Mouse (Mus musculus) A20 (cell line): ENCODE measurements around the gene Coq8b.

Experiments used
- DNase-seq: peaks from one replicate; pipeline ENCODE4 v3.0.0-alpha.2; 2011; ENCODE audit warnings: low read depth, low spot score

Gene Coq8b

GRCm38 (mm10) chr7:27232781-27233281, at the start of gene Coq8b:
Coq8b (plus strand) TSS chr7:27233023.
- DNase-seq: peak; percentile 95

GRCm38 (mm10) chr7:27184964-27185363, 47.9 kb upstream of the Coq8b start:
- peak; percentile 65 for DNase-seq

- no peak for DNase-seq
These were observed 46.8 kb upstream of the Coq8b start for GRCm38 (mm10) chr7:27185986-27186385.

GRCm38 (mm10) chr7:27189271-27189931, 43.4 kb upstream of the Coq8b start:
- DNase-seq: peak; percentile 39

- DNase-seq: no peak
These were observed 40.4 kb upstream of the Coq8b start for GRCm38 (mm10) chr7:27192434-27192833.

- DNase-seq: no peak
These were observed 39.1 kb upstream of the Coq8b start for GRCm38 (mm10) chr7:27193731-27194130.

GRCm38 (mm10) chr7:27195681-27196611, 36.9 kb upstream of the Coq8b start, which contains the start of the genes BC024978 and Snrpa:
BC024978 (plus strand) TSS chr7:27195781.
Snrpa (minus strand) TSS chr7:27196271.
- DNase-seq: peak; percentile 99

- DNase-seq: peak; percentile 24
These were observed 35.7 kb upstream of the Coq8b start for GRCm38 (mm10) chr7:27197136-27197535.

GRCm38 (mm10) chr7:27197634-27198033, 35.2 kb upstream of the Coq8b start:
- no peak for DNase-seq

GRCm38 (mm10) chr7:27198355-27198754, 34.5 kb upstream of the Coq8b start:
- no peak for DNase-seq

GRCm38 (mm10) chr7:27198779-27199178, 34.0 kb upstream of the Coq8b start:
- DNase-seq: no peak

- DNase-seq: no peak
These were observed 28.9 kb upstream of the Coq8b start for GRCm38 (mm10) chr7:27203730-27204449.

- no peak for DNase-seq
These were observed 20.2 kb upstream of the Coq8b start for GRCm38 (mm10) chr7:27212626-27213025.

- DNase-seq: no peak
These were observed 14.2 kb upstream of the Coq8b start for GRCm38 (mm10) chr7:27218586-27218985.

GRCm38 (mm10) chr7:27219937-27220336, 12.9 kb upstream of the Coq8b start:
- DNase-seq: no peak

GRCm38 (mm10) chr7:27221939-27222338, 10.9 kb upstream of the Coq8b start:
- no peak for DNase-seq

GRCm38 (mm10) chr7:27222538-27222937, 10.3 kb upstream of the Coq8b start:
- DNase-seq: no peak

GRCm38 (mm10) chr7:27224877-27225575, 7.8 kb upstream of the Coq8b start:
- no peak for DNase-seq

GRCm38 (mm10) chr7:27227276-27227675, 5.5 kb upstream of the Coq8b start:
- DNase-seq: no peak

GRCm38 (mm10) chr7:27227676-27228075, 5.1 kb upstream of the Coq8b start:
- DNase-seq: no peak

GRCm38 (mm10) chr7:27228281-27228821, 4.5 kb upstream of the Coq8b start, which contains the start of gene Itpkc:
Itpkc (minus strand) TSS chr7:27228661.
- DNase-seq: peak; percentile 96
